In the genomic region with DNA sequence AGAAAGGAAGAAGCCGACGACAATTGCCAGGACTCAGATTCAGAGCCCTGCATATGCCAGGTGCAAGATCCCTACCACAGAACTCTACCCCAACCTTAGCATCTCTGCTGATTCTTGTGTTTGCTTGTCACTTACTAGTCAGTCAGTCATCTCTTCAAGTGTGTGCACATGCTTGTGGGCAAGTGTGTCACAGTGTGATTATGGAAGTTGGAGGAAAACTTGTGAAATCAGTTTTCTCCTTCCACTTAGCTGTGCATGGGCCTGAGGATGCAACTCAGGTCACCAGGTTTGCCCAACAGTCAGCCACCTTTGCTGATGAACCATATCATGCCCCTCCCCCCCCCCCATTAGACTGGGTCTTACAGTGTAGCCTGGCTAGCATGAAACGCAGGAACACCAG, we compare ENCODE assay signal across 17 mouse cellular contexts.
"Had no signal": no experiment of that assay in that cellular context is flagged by ENCODE, and none has a peak within 500 bp of the region (broad histone marks: within the 10 kb centered on the region; RNA-seq: fewer than 3 reads in every experiment).

No protein-coding gene starts in this region.

- H3K9me3 ChIP-seq: liver, embryonic 15.5 days; lung, embryonic 15.5 days; megakaryocyte, embryonic 14.5 days; midbrain, embryonic 13.5 days; midbrain, embryonic 15.5 days; neural tube, embryonic 12.5 days; stomach, embryonic 15.5 days had no signal

- ATAC-seq: liver, postnatal 0 days; midbrain, embryonic 13.5 days; midbrain, embryonic 15.5 days had no signal

- H3K9ac ChIP-seq: liver, embryonic 15.5 days; liver, postnatal 0 days; lung, embryonic 15.5 days; midbrain, embryonic 13.5 days; midbrain, embryonic 15.5 days; neural tube, embryonic 12.5 days; stomach, embryonic 15.5 days had no signal

- H3K27ac ChIP-seq: liver, embryonic 15.5 days; lung, embryonic 15.5 days; macrophage; midbrain, embryonic 15.5 days; neural tube, embryonic 12.5 days; stomach, embryonic 15.5 days; stomach, postnatal 0 days had no signal

- H3K36me3 ChIP-seq: liver, embryonic 15.5 days; lung, embryonic 15.5 days; midbrain, embryonic 15.5 days; stomach, embryonic 15.5 days had no signal

- H3K4me3 ChIP-seq: liver, embryonic 15.5 days; lung, embryonic 15.5 days; megakaryocyte, embryonic 14.5 days; midbrain, embryonic 13.5 days; midbrain, embryonic 15.5 days; neural tube, embryonic 12.5 days; stomach, embryonic 15.5 days had no signal

- DNase-seq: liver, postnatal 0 days; lung, adult 2 months; lung, postnatal 10 days; right cerebral cortex, postnatal 14 days; thymus, adult 2 months; thymus, postnatal 25 days; thymus, postnatal 4 days had no signal

- H3K4me2 ChIP-seq: liver, embryonic 15.5 days; lung, embryonic 15.5 days; midbrain, embryonic 11.5 days; midbrain, embryonic 13.5 days; midbrain, embryonic 15.5 days; neural tube, embryonic 12.5 days; stomach, embryonic 15.5 days had no signal

- H3K27me3 ChIP-seq: liver, embryonic 15.5 days; lung, embryonic 15.5 days; megakaryocyte, embryonic 14.5 days; midbrain, embryonic 13.5 days; midbrain, embryonic 15.5 days; neural tube, embryonic 12.5 days; stomach, embryonic 15.5 days had no signal
